Mouse (Mus musculus) spleen, adult 2 months (tissue): Measurements from ENCODE around the gene Apobec2. TPM values are rescaled to one million over a fixed set of nuclear protein-coding genes. Genes with fewer than 3 reads are reported as not detected.

Experiments
- DNase-seq, 2 experiments: peaks; one replicate each; pipeline versions ENCODE4 v3.0.0 to v3.0.0-alpha.2; 2012 to 2021; ENCODE audit warnings: low spot score in 2 of 2, low read depth in 1 of 2
- H3K27ac ChIP-seq: fragments of 200-500 bp; 2 replicates; pipeline ENCODE4 v1.5.1; 2012; ENCODE audit warnings: low read length, inconsistent platforms; ENCODE audit not compliant: insufficient read depth
- H3K27me3 ChIP-seq: fragments of 200-500 bp; 2 replicates; pipeline ENCODE4 v1.6.1; 2012; ENCODE audit warnings: mild to moderate bottlenecking, moderate library complexity, low read length, inconsistent platforms; ENCODE audit not compliant: control insufficient read depth, insufficient read depth
- H3K36me3 ChIP-seq: fragments of 200-500 bp; 2 replicates; pipeline ENCODE4 v1.6.1; 2012; ENCODE audit warnings: mild to moderate bottlenecking, low read length, inconsistent platforms; ENCODE audit not compliant: control insufficient read depth, insufficient read depth
- H3K4me1 ChIP-seq: fragments of 200-500 bp; 2 replicates; pipeline ENCODE4 v1.6.1; 2011; ENCODE audit warnings: inconsistent platforms; ENCODE audit not compliant: control insufficient read depth, insufficient read depth, insufficient read length
- H3K4me3 ChIP-seq: fragments of 200-500 bp; 2 replicates; pipeline ENCODE4 v1.5.1; 2011; ENCODE audit warnings: mild to moderate bottlenecking, inconsistent platforms; ENCODE audit not compliant: insufficient read depth, insufficient read length; ENCODE audit errors: extremely low read depth
- CTCF ChIP-seq: fragments of 200-500 bp; IDR thresholded peaks from 2 replicates; pipeline ENCODE4 v1.5.1; 2011; ENCODE audit warnings: mild to moderate bottlenecking, inconsistent platforms; ENCODE audit not compliant: insufficient read depth, insufficient read length, insufficient replicate concordance; ENCODE audit errors: extremely low read depth
- POLR2A ChIP-seq: fragments of 200-500 bp; IDR thresholded peaks from 2 replicates; pipeline ENCODE4 v1.6.1; 2011; ENCODE audit warnings: low read depth, low read length, inconsistent platforms
- WGBS: fragments of 180-500 bp; shearing (Covaris S2); methylation state at CpG from one replicate; pipeline ENCODE4 v1.1.7; 2018; 5-methylcytosine and 5-hydroxymethylcytosine counted together
- polyA plus RNA-seq: library from polyadenylated mRNA; depleted of rRNA; stranded (reverse); fragments of >200 nt; gene quantifications from 2 replicates; pipeline ENCODE4 v1.2.3, GENCODE M21; 2012; rRNA removed

Gene Apobec2
- polyA plus RNA-seq, 1 experiment = 0.29 TPM

DNA sequence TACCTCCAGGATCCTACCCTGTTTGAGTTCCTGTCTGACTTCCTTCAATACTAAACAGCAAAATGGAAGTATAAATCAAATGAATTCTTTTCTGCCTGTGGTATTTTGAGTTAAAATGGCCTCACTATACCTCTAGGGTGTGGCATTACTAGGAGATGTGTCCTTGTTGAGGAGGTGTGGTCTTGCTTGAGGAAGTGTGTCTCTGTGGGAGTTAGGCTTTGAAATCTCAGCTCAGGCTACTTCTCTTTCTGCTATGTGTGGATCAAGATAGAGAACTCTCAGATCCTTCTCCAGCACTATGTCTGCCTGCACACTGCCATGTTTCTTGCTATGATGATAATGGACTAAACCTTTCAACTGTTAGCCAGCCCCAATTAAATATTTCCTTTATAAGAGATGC is 53.7 kb downstream of the Apobec2 start:
- H3K4me1 ChIP-seq = no peaks in the 10 kb centered on the region; the same call in 1 of the 2 replicates

GRCm38 (mm10) chr17:48376102-48376501 is 56.6 kb downstream of the Apobec2 start:
- Histone ChIP-seq H3K4me1 (no peaks in the 10 kb centered on the region), H3K27ac (no peak overlapping the region), H3K4me3 (no peak overlapping the region), H3K36me3 (no peaks in the 10 kb centered on the region), H3K27me3 (no peaks in the 10 kb centered on the region)
- TF ChIP-seq CTCF (no peak), POLR2A (no peak)
- 93% methylated on average over 1 of the region's 1 CpGs for WGBS
- no peak for DNase-seq

More for the DNA sequence above, 53.7 kb downstream of the Apobec2 start:
- H3K36me3 ChIP-seq = no peaks in the 10 kb centered on the region
- H3K4me3 ChIP-seq = no peak overlapping the region
- DNase-seq = no peak
- no peaks in the 10 kb centered on the region for H3K27me3 ChIP-seq
- no peak overlapping the region for H3K27ac ChIP-seq
- TF ChIP-seq CTCF = no peak
- no peak for TF ChIP-seq POLR2A

- Histone ChIP-seq H3K27me3 (no peaks in the 10 kb centered on the region), H3K36me3 (no peaks in the 10 kb centered on the region), H3K4me1 (no peaks in the 10 kb centered on the region), H3K4me3 (no peak overlapping the region), H3K27ac (no peak overlapping the region)
- DNase-seq = no peak
- TF ChIP-seq CTCF = no peak
- WGBS = 87% methylated on average over 8 of the region's 8 CpGs
Observed at GRCm38 (mm10) chr17:48372987-48373386, 59.7 kb downstream of the Apobec2 start.

GRCm38 (mm10) chr17:48371621-48372020 is 61.1 kb downstream of the Apobec2 start:
- no peaks in the 10 kb centered on the region for H3K4me1 ChIP-seq
- no peak overlapping the region for H3K27ac ChIP-seq
- H3K36me3 ChIP-seq = no peaks in the 10 kb centered on the region
- TF ChIP-seq POLR2A (no peak), CTCF (no peak)
- H3K27me3 ChIP-seq = no peaks in the 10 kb centered on the region
- no peak overlapping the region for H3K4me3 ChIP-seq
- DNase-seq = no peak

Other genes starting within 250 kb of the Apobec2 start
- gene Trem1, start 200.2 kb downstream of the Apobec2 start, polyA plus RNA-seq = 0.68 and 0.77 TPM in 2 replicates
- gene Trem3, start 185.2 kb downstream of the Apobec2 start, polyA plus RNA-seq = 1.8 and 2.2 TPM in 2 replicates
- 50.3 and 50.6 TPM in 2 replicates for gene Treml4, start 168.6 kb downstream of the Apobec2 start, polyA plus RNA-seq
- 56.4 and 66.7 TPM in 2 replicates for gene Treml2, start 133.4 kb downstream of the Apobec2 start, polyA plus RNA-seq
- gene B430306N03Rik, start 116.8 kb downstream of the Apobec2 start, polyA plus RNA-seq = 9.1 and 11.5 TPM in 2 replicates
- gene Trem2, start 86.5 kb downstream of the Apobec2 start, polyA plus RNA-seq = 1.0 and 2.5 TPM in 2 replicates
- 38.3 and 39.8 TPM in 2 replicates for gene Treml1, start 73.0 kb downstream of the Apobec2 start, polyA plus RNA-seq
- 80.3 and 93.1 TPM in 2 replicates for gene Nfya, start 23.0 kb downstream of the Apobec2 start, polyA plus RNA-seq
- gene Oard1, start 22.9 kb downstream of the Apobec2 start, polyA plus RNA-seq = 6.6 and 7.7 TPM in 2 replicates
- gene Tspo2, start 18.6 kb upstream of the Apobec2 start, polyA plus RNA-seq = 107 and 121 TPM in 2 replicates
- gene Unc5cl, start 22.0 kb upstream of the Apobec2 start, polyA plus RNA-seq = 8.5 and 10.6 TPM in 2 replicates